Comparison of ENCODE assay signal across 8 mouse cellular contexts in the genomic region with DNA sequence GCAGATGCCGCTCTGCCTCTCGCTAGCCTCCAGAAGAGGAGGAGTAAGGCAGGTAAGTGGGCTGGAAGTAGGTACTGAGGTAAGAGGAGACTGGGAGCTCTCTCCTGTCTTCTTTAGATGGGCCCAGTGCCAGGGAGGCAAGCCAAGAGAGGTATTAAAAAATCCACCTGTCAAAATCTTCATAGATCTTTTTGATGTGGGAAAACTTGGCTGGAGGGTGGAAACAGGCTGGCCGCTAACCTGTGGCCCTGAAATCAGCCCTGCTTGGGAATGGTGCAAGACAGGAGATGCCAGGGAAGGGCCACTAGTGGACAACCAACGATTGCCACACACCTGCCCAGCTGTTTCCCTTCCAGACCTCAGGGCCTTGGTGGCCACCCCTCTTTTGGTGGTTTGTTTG. TPM values are rescaled to one million over a fixed set of nuclear protein-coding genes. Genes with fewer than 3 reads are reported as not detected.
DNase-seq lines count a peak whose midpoint lies in the region; ATAC-seq lines count a peak whose summit lies in the region.

No protein-coding gene starts in this region.

- peak; percentile 47 for DNase-seq in gastrocnemius, adult 18-20 months (ENCODE audit: low spot score)
- no peak for DNase-seq in gastrocnemius, postnatal 4 days (ENCODE audit: low spot score in 2 of 2)
- no peak for DNase-seq in neural tube, embryonic 11.5 days (ENCODE audit: low spot score)
- DNase-seq in neural tube, embryonic 10.5 days (ENCODE audit: extremely low spot score, low spot score): no peak
- DNase-seq in limb, embryonic 10.5 days (ENCODE audit: low spot score): no peak
- DNase-seq in MN1 (ENCODE audit: low spot score): no peak
- DNase-seq in embryo, embryonic 10.5 days (ENCODE audit: low spot score): no peak

- no peak for ATAC-seq in neural tube, embryonic 11.5 days (ENCODE audit: insufficient read depth, low FRiP score, low TSS enrichment)
- no peak for ATAC-seq in stomach, embryonic 15.5 days (ENCODE audit: insufficient read depth, low FRiP score, low read depth)

- H3K9me3 ChIP-seq in neural tube, embryonic 11.5 days (ENCODE audit: control insufficient read depth, low read length): no peaks in the 10 kb centered on the region
- no peaks in the 10 kb centered on the region for H3K9me3 ChIP-seq in limb, embryonic 10.5 days (replicated peaks)
- H3K9me3 ChIP-seq in stomach, embryonic 15.5 days: no peaks in the 10 kb centered on the region

- H3K4me2 ChIP-seq in neural tube, embryonic 11.5 days (ENCODE audit: low read depth): 0 out of 2 replicates have a peak overlapping the region, but pooled peaks have one; percentile 93
- H3K4me2 ChIP-seq in stomach, embryonic 15.5 days: peak overlapping the region; percentile 89; the same call in 1 of the 2 replicates

- H3K36me3 ChIP-seq in neural tube, embryonic 11.5 days (ENCODE audit: control insufficient read depth, insufficient read depth, low read length): no peaks in the 10 kb centered on the region; the same call in 1 of the 2 replicates
- H3K36me3 ChIP-seq in limb, embryonic 10.5 days: peaks cover 12% of the 10 kb centered on the region
- 0 out of 2 replicates have a peak, but pooled peaks cover 3% of the 10 kb centered on the region for H3K36me3 ChIP-seq in stomach, embryonic 15.5 days

- no peak overlapping the region for H3K27ac ChIP-seq in neural tube, embryonic 11.5 days (ENCODE audit: low read depth, low read length)
- H3K27ac ChIP-seq in limb, embryonic 10.5 days: no peak overlapping the region
- no peak overlapping the region for H3K27ac ChIP-seq in stomach, embryonic 15.5 days

- WGBS in neural tube, embryonic 11.5 days: 85% methylated on average over 4 of the region's 4 CpGs
- 84% methylated on average over 4 of the region's 4 CpGs for WGBS in limb, embryonic 10.5 days
- 72% methylated on average over 4 of the region's 4 CpGs for WGBS in stomach, embryonic 15.5 days

- H3K4me3 ChIP-seq in neural tube, embryonic 11.5 days (ENCODE audit: low read depth, low read length): no peak overlapping the region
- peak overlapping the region; percentile 83 for H3K4me3 ChIP-seq in limb, embryonic 10.5 days
- H3K4me3 ChIP-seq in stomach, embryonic 15.5 days (replicated peaks): no peak overlapping the region

- no peaks in the 10 kb centered on the region for H3K27me3 ChIP-seq in neural tube, embryonic 11.5 days (ENCODE audit: control insufficient read depth, insufficient read depth, low read length)
- H3K27me3 ChIP-seq in limb, embryonic 10.5 days (ENCODE audit: low read depth, poor library complexity, severe bottlenecking): peaks cover 16% of the 10 kb centered on the region
- H3K27me3 ChIP-seq in stomach, embryonic 15.5 days (replicated peaks): no peaks in the 10 kb centered on the region

- H3K9ac ChIP-seq in neural tube, embryonic 11.5 days (ENCODE audit: low read length): peak overlapping the region; percentile 2; the same call in 1 of the 2 replicates
- H3K9ac ChIP-seq in stomach, embryonic 15.5 days: no peak overlapping the region

- H3K4me1 ChIP-seq in neural tube, embryonic 11.5 days (ENCODE audit: control insufficient read depth, insufficient read depth, low read length): peaks cover 16% of the 10 kb centered on the region
- peaks cover 36% of the 10 kb centered on the region for H3K4me1 ChIP-seq in limb, embryonic 10.5 days
- peaks cover 19% of the 10 kb centered on the region for H3K4me1 ChIP-seq in stomach, embryonic 15.5 days

RNA-seq across cellular contexts. Expression of gene Crat, which starts 1.5 kb away (rescaled TPM):
- 100 to 1,000 TPM; 378 to 382 TPM for total RNA-seq in gastrocnemius, adult 18-20 months (2021)
- 100 to 1,000 TPM; 229 to 241 TPM for total RNA-seq in gastrocnemius, postnatal 4 days (2021)
- polyA plus RNA-seq in neural tube, embryonic 11.5 days (2014; fragmentation: Nextera tagmentation; extraction: Ambion mirVana): 27.4 and 29.1 TPM in 2 replicates
- polyA plus RNA-seq in limb, embryonic 10.5 days (2016; fragmentation: Nextera tagmentation; extraction: Ambion mirVana): 21.9 and 22.9 TPM in 2 replicates
- polyA plus RNA-seq in stomach, embryonic 15.5 days (2015; fragmentation: Nextera tagmentation; extraction: Ambion mirVana): 22.2 and 24.2 TPM in 2 replicates

RNA-seq across cellular contexts. Expression of gene Ptpa, which starts 1.7 kb away (rescaled TPM):
- total RNA-seq in gastrocnemius, adult 18-20 months (2021): 10 to 100 TPM; 62.9 to 65.1 TPM
- 100 to 1,000 TPM; 122 to 132 TPM for total RNA-seq in gastrocnemius, postnatal 4 days (2021)
- 63.2 and 64.2 TPM in 2 replicates for polyA plus RNA-seq in neural tube, embryonic 11.5 days (2014; fragmentation: Nextera tagmentation; extraction: Ambion mirVana)
- polyA plus RNA-seq in limb, embryonic 10.5 days (2016; fragmentation: Nextera tagmentation; extraction: Ambion mirVana): 172 and 177 TPM in 2 replicates
- polyA plus RNA-seq in stomach, embryonic 15.5 days (2015; fragmentation: Nextera tagmentation; extraction: Ambion mirVana): 128 and 137 TPM in 2 replicates

RNA-seq across cellular contexts. Expression of gene Dolpp1, which starts 22.0 kb away (rescaled TPM):
- 1 to 10 TPM; 4.9 to 6.9 TPM for total RNA-seq in gastrocnemius, adult 18-20 months (2021)
- total RNA-seq in gastrocnemius, postnatal 4 days (2021): 10 to 100 TPM; 18.3 to 21.1 TPM
- 48.6 and 51.1 TPM in 2 replicates for polyA plus RNA-seq in neural tube, embryonic 11.5 days (2014; fragmentation: Nextera tagmentation; extraction: Ambion mirVana)
- polyA plus RNA-seq in limb, embryonic 10.5 days (2016; fragmentation: Nextera tagmentation; extraction: Ambion mirVana): 37.6 and 45.4 TPM in 2 replicates
- polyA plus RNA-seq in stomach, embryonic 15.5 days (2015; fragmentation: Nextera tagmentation; extraction: Ambion mirVana): 42.5 and 45.5 TPM in 2 replicates

RNA-seq across cellular contexts. Expression of gene Miga2, which starts 50.1 kb away (rescaled TPM):
- 10 to 100 TPM; 24.8 to 31.0 TPM for total RNA-seq in gastrocnemius, adult 18-20 months (2021)
- total RNA-seq in gastrocnemius, postnatal 4 days (2021): 10 to 100 TPM; 33.2 to 37.5 TPM
- 23.2 and 27.5 TPM in 2 replicates for polyA plus RNA-seq in neural tube, embryonic 11.5 days (2014; fragmentation: Nextera tagmentation; extraction: Ambion mirVana)
- polyA plus RNA-seq in limb, embryonic 10.5 days (2016; fragmentation: Nextera tagmentation; extraction: Ambion mirVana): 30.8 and 33.3 TPM in 2 replicates
- polyA plus RNA-seq in stomach, embryonic 15.5 days (2015; fragmentation: Nextera tagmentation; extraction: Ambion mirVana): 20.8 and 24.3 TPM in 2 replicates

RNA-seq across cellular contexts. Expression of gene Sh3glb2, which starts 55.0 kb away (rescaled TPM):
- 10 to 100 TPM; 15.7 to 17.5 TPM for total RNA-seq in gastrocnemius, adult 18-20 months (2021)
- total RNA-seq in gastrocnemius, postnatal 4 days (2021): 10 to 100 TPM; 53.6 to 63.6 TPM
- 58.2 and 61.6 TPM in 2 replicates for polyA plus RNA-seq in neural tube, embryonic 11.5 days (2014; fragmentation: Nextera tagmentation; extraction: Ambion mirVana)
- polyA plus RNA-seq in limb, embryonic 10.5 days (2016; fragmentation: Nextera tagmentation; extraction: Ambion mirVana): 76.5 and 90.3 TPM in 2 replicates
- 92.6 and 94.6 TPM in 2 replicates for polyA plus RNA-seq in stomach, embryonic 15.5 days (2015; fragmentation: Nextera tagmentation; extraction: Ambion mirVana)
